Mouse (Mus musculus) midbrain, postnatal 0 days (tissue): ENCODE data around the gene Pramef25. TPM values are rescaled to one million over a fixed set of nuclear protein-coding genes. Genes with fewer than 3 reads are reported as not detected.
"Not testable (repeated sequence)": the region's sequence is repeated elsewhere in the genome, so short reads cannot be mapped to it uniquely, and the experiment has no call there.

ENCODE experiments used
- ATAC-seq: fragments of 200-750 bp; cut with Nextera tagmentation; 2 replicates; pipeline ENCODE4 v1.8.0; 2017; ENCODE audit warnings: moderate number of reproducible peaks, mild to moderate bottlenecking, moderate TSS enrichment, moderate library complexity; ENCODE audit not compliant: low FRiP score
- DNase-seq: peaks from one replicate; pipeline ENCODE4 v3.0.0-alpha.2; 2015; ENCODE audit warnings: low spot score
- H3K27ac ChIP-seq: fragments of 300-500 bp; sonication (generic); 2 replicates; pipeline ENCODE4 v1.5.1; 2014; ENCODE audit warnings: low read depth, mild to moderate bottlenecking, low read length, mixed read lengths
- H3K27me3 ChIP-seq: fragments of 300-500 bp; sonication (generic); 2 replicates; pipeline ENCODE4 v1.6.1; 2014; ENCODE audit warnings: low read length, control low read depth, mixed read lengths; ENCODE audit not compliant: insufficient read depth
- H3K36me3 ChIP-seq: fragments of 300-500 bp; sonication (generic); 2 replicates; pipeline ENCODE4 v1.6.1; 2014; ENCODE audit warnings: low read length, control low read depth, mixed read lengths; ENCODE audit not compliant: insufficient read depth
- H3K4me1 ChIP-seq: fragments of 300-500 bp; sonication (generic); 2 replicates; pipeline ENCODE4 v1.6.1; 2014; ENCODE audit warnings: mild to moderate bottlenecking, control low read depth, antibody characterized with exemption, low read length, mixed read lengths; ENCODE audit not compliant: insufficient read depth
- H3K4me2 ChIP-seq: fragments of 300-500 bp; sonication (generic); 2 replicates; pipeline ENCODE4 v1.6.1; 2014; ENCODE audit warnings: low read depth, mild to moderate bottlenecking, low read length, mixed read lengths; ENCODE audit not compliant: poor library complexity, severe bottlenecking
- H3K4me3 ChIP-seq: fragments of 300-500 bp; sonication (generic); 2 replicates; pipeline ENCODE4 v1.5.1; 2014; ENCODE audit warnings: low read depth, mild to moderate bottlenecking, low read length, moderate library complexity
- H3K9ac ChIP-seq: fragments of 300-500 bp; sonication (generic); replicated peaks from 2 replicates; pipeline ENCODE4 v1.6.1; 2014; ENCODE audit warnings: mild to moderate bottlenecking, low read length, moderate library complexity, mixed read lengths; ENCODE audit not compliant: poor library complexity, severe bottlenecking
- H3K9me3 ChIP-seq: fragments of 300-500 bp; sonication (generic); 2 replicates; pipeline ENCODE4 v1.6.1; 2016; ENCODE audit warnings: low read length, control low read depth
- WGBS: fragments of 180-500 bp; shearing (Covaris S2); extraction: QIAGEN DNeasy Blood & Tissue Kit; methylation state at CpG from one replicate; pipeline ENCODE4 v1.1.7; 2014; 5-methylcytosine and 5-hydroxymethylcytosine counted together
- polyA plus RNA-seq: library from polyadenylated mRNA; unstranded; fragments of >200 nt; fragmentation: Nextera tagmentation; extraction: Ambion mirVana; gene quantifications from 2 replicates; pipeline ENCODE4 v1.2.1, GENCODE M21; 2015
- total RNA-seq: library from RNA; depleted of rRNA; stranded (reverse); fragments of >200 nt; gene quantifications from 2 replicates; pipeline ENCODE4 v1.2.3, GENCODE M21; 2014; rRNA removed

Pramef25 gene
- total RNA-seq (not detected in 2 replicates), polyA plus RNA-seq (not detected in 2 replicates)

GRCm38 (mm10) chr4:143950916-143951315 is at the start of gene Pramef25:
Gene Pramef25, minus strand, starts transcription at chr4:143951016.
- 85% methylated on average over 1 of the region's 1 CpGs for WGBS
- H3K27me3 ChIP-seq, ATAC-seq: not testable (repeated sequence)

GRCm38 (mm10) chr4:143994269-143994668 is 43.5 kb upstream of the Pramef25 start, which contains the start of gene Pramef17:
Gene Pramef17, minus strand, starts transcription at chr4:143994369.
- H3K4me1 ChIP-seq, H3K4me2 ChIP-seq, DNase-seq, H3K9ac ChIP-seq, H3K4me3 ChIP-seq, H3K27me3 ChIP-seq, H3K27ac ChIP-seq, ATAC-seq, H3K9me3 ChIP-seq, H3K36me3 ChIP-seq: not testable (repeated sequence)
- WGBS, result 55% methylated on average over 3 of the region's 3 CpGs

More at GRCm38 (mm10) chr4:143950916-143951315, at the start of gene Pramef25:
- H3K36me3 ChIP-seq, H3K4me2 ChIP-seq, H3K27ac ChIP-seq, H3K4me3 ChIP-seq, H3K4me1 ChIP-seq, H3K9ac ChIP-seq, DNase-seq: not testable (repeated sequence)
- H3K9me3 ChIP-seq, result peaks cover 20% of the 10 kb centered on the region; the same call in 1 of the 2 replicates

DNA sequence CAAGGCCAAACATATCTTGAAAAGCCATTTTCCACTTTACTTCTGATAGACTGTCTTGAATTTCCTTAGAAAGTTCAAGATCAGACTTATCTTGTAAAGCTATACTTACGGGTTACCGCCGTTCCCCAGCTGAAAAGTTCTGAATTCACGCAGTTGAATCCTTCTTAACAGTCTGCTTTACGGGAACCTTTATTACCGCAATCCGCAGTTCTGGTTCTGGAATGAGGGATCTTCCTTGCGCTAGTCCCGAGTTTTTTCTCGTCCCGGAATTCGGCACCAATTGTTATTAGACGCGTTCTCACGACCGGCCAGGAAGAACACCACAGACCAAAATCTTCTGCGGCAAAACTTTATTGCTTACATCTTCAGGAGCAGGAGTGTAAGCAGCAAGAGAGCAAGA is 37.3 kb upstream of the Pramef25 start:
- H3K27ac ChIP-seq, H3K27me3 ChIP-seq, H3K9ac ChIP-seq, H3K4me1 ChIP-seq, H3K4me2 ChIP-seq, H3K36me3 ChIP-seq, H3K9me3 ChIP-seq, H3K4me3 ChIP-seq, DNase-seq, ATAC-seq: not testable (repeated sequence)
- 96% methylated on average over 14 of the region's 17 CpGs for WGBS

DNA sequence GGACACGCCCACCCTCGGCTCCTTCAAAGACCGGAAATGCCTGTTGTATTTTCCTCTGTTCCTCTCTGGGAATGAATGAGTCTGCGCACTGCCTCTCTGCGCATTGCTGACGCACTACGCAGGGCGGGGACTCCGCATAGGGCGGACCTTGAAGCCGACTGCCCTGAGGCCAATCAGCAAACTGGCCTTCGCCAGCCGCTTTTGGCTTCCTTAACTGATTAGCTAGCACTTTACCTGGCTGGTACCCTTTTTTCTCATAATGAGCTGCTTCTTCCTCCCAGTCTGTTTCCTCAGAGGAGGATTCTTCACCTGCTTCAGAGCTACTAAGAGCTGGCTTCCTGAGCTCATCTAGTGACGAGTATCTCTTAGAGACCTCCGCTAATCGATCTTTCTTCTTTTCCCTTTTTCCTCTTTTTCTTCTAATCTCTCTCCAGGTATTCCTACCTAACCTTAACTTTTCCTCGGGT is 36.7 kb upstream of the Pramef25 start:
- not testable (repeated sequence) for H3K4me1 ChIP-seq, H3K9ac ChIP-seq, H3K36me3 ChIP-seq, H3K4me2 ChIP-seq, H3K9me3 ChIP-seq, H3K27me3 ChIP-seq, H3K4me3 ChIP-seq, DNase-seq, H3K27ac ChIP-seq, ATAC-seq
- 93% methylated on average over 8 of the region's 17 CpGs for WGBS

DNA sequence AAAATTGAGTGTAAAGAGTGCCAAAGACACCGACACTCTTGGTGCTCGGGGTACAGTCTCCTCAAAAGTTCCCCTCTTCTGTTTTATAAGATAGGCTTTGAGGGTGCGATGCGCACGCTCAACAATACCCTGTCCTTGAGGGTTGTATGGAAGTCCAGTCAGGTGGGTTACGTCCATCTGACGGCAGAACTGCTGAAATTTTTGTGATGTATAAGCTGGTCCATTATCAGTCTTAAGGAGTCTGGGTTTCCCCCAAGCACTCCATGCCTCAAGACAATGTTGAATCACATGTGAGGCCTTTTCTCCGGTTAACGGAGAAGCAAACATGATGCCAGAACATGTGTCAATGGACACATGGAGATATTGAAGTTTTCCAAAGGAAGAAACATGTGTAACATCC is 34.9 kb upstream of the Pramef25 start:
- H3K4me1 ChIP-seq, H3K4me2 ChIP-seq, H3K27me3 ChIP-seq, ATAC-seq, H3K9ac ChIP-seq, DNase-seq, H3K36me3 ChIP-seq, H3K4me3 ChIP-seq, H3K9me3 ChIP-seq, H3K27ac ChIP-seq: not testable (repeated sequence)
- WGBS, result 96% methylated on average over 2 of the region's 9 CpGs

- H3K36me3 ChIP-seq, ATAC-seq, H3K4me2 ChIP-seq, H3K9ac ChIP-seq, DNase-seq, H3K4me1 ChIP-seq, H3K27me3 ChIP-seq, H3K9me3 ChIP-seq, H3K27ac ChIP-seq, H3K4me3 ChIP-seq: not testable (repeated sequence)
- WGBS, result no CpG with 5 or more reads among the region's 7 CpGs
Observed at GRCm38 (mm10) chr4:143985165-143985564, 34.3 kb upstream of the Pramef25 start.

- not testable (repeated sequence) for H3K4me2 ChIP-seq, H3K4me1 ChIP-seq, H3K27ac ChIP-seq, H3K36me3 ChIP-seq, H3K27me3 ChIP-seq, DNase-seq, H3K9me3 ChIP-seq, ATAC-seq, H3K4me3 ChIP-seq, H3K9ac ChIP-seq
- WGBS, result 43% methylated on average over 1 of the region's 1 CpGs
Observed at GRCm38 (mm10) chr4:143983446-143983845, 32.6 kb upstream of the Pramef25 start.

GRCm38 (mm10) chr4:143966850-143967249 is 16.0 kb upstream of the Pramef25 start, which contains the start of gene Gm13101:
Gene Gm13101, minus strand, starts transcription at chr4:143966950.
- 61% methylated on average over 1 of the region's 2 CpGs for WGBS
- H3K4me3 ChIP-seq, result not testable (repeated sequence)

GRCm38 (mm10) chr4:143900280-143900679 is 50.5 kb downstream of the Pramef25 start, which contains the start of gene Pramef6:
Gene Pramef6, minus strand, starts transcription at chr4:143900380.
- not testable (repeated sequence) for H3K27ac ChIP-seq, H3K4me3 ChIP-seq, H3K4me2 ChIP-seq, DNase-seq, H3K36me3 ChIP-seq, H3K9me3 ChIP-seq, H3K9ac ChIP-seq, H3K4me1 ChIP-seq, ATAC-seq, H3K27me3 ChIP-seq
- 79% methylated on average over 1 of the region's 1 CpGs for WGBS

More at GRCm38 (mm10) chr4:143966850-143967249, 16.0 kb upstream of the Pramef25 start, which contains the start of gene Gm13101:
- H3K4me2 ChIP-seq, H3K27me3 ChIP-seq, H3K36me3 ChIP-seq, H3K27ac ChIP-seq, ATAC-seq, DNase-seq, H3K9me3 ChIP-seq, H3K4me1 ChIP-seq, H3K9ac ChIP-seq: not testable (repeated sequence)
